Mouse (Mus musculus) embryonic facial prominence, embryonic 14.5 days (tissue): ENCODE data around the gene Cep19. TPM values are rescaled to one million over a fixed set of nuclear protein-coding genes. Genes with fewer than 3 reads are reported as not detected.
A peak's percentile ranks its signal among the peaks of the same experiment; 100 is the strongest.

ENCODE experiments used
- ATAC-seq: fragments of 200-750 bp; cut with Nextera tagmentation; 2 replicates; pipeline ENCODE4 v1.8.0; 2017; ENCODE audit warnings: low read depth, moderate number of reproducible peaks, moderate TSS enrichment
- DNase-seq: peaks from one replicate; pipeline ENCODE4 v3.0.0-alpha.2; 2015; ENCODE audit warnings: low spot score
- H3K27ac ChIP-seq: fragments of 300-500 bp; sonication (generic); replicated peaks from 2 replicates; pipeline ENCODE4 v1.5.1; 2014; ENCODE audit warnings: low read depth, mild to moderate bottlenecking, low read length, moderate library complexity
- H3K27me3 ChIP-seq: fragments of 300-500 bp; sonication (generic); replicated peaks from 2 replicates; pipeline ENCODE4 v1.6.1; 2014; ENCODE audit warnings: low read length; ENCODE audit not compliant: control insufficient read depth, insufficient read depth
- H3K36me3 ChIP-seq: fragments of 300-500 bp; sonication (generic); 2 replicates; pipeline ENCODE4 v1.6.1; 2014; ENCODE audit warnings: low read length, mixed read lengths; ENCODE audit not compliant: control insufficient read depth, insufficient read depth
- H3K4me1 ChIP-seq: fragments of 300-500 bp; sonication (generic); 2 replicates; pipeline ENCODE4 v1.6.1; 2014; ENCODE audit warnings: antibody characterized with exemption, low read length; ENCODE audit not compliant: control insufficient read depth, insufficient read depth
- H3K4me2 ChIP-seq: fragments of 300-500 bp; sonication (generic); 2 replicates; pipeline ENCODE4 v1.6.1; 2014; ENCODE audit warnings: low read depth, mild to moderate bottlenecking, low read length, moderate library complexity, mixed read lengths
- H3K4me3 ChIP-seq: fragments of 300-500 bp; sonication (generic); 2 replicates; pipeline ENCODE4 v1.5.1; 2014; ENCODE audit warnings: low read depth, mild to moderate bottlenecking, low read length
- H3K9ac ChIP-seq: fragments of 300-500 bp; sonication (generic); 2 replicates; pipeline ENCODE4 v1.6.1; 2014; ENCODE audit warnings: low read depth, mild to moderate bottlenecking, low read length, moderate library complexity, mixed read lengths
- H3K9me3 ChIP-seq: fragments of 300-500 bp; sonication (generic); 2 replicates; pipeline ENCODE4 v1.6.1; 2016; ENCODE audit warnings: low read length; ENCODE audit not compliant: control insufficient read depth
- WGBS: fragments of 180-500 bp; shearing (Covaris S2); extraction: QIAGEN DNeasy Blood & Tissue Kit; methylation state at CpG from one replicate; pipeline ENCODE4 v1.1.7; 2014; 5-methylcytosine and 5-hydroxymethylcytosine counted together
- polyA plus RNA-seq: library from polyadenylated mRNA; unstranded; fragments of >200 nt; fragmentation: Nextera tagmentation; extraction: Ambion mirVana; gene quantifications from 2 replicates; pipeline ENCODE4 v1.2.1, GENCODE M21; 2014

Gene Cep19
- polyA plus RNA-seq, 1 experiment from 2014 or later, result 29.4 TPM

- H3K27me3 ChIP-seq, result no peaks in the 10 kb centered on the region
- H3K36me3 ChIP-seq, result 0 out of 2 replicates have a peak, but pooled peaks cover 3% of the 10 kb centered on the region
- no peak overlapping the region for H3K27ac ChIP-seq
- DNase-seq (no peak), ATAC-seq (0 out of 2 replicates have a peak, but pooled peaks have one; percentile 37)
- H3K4me1 ChIP-seq, result no peaks in the 10 kb centered on the region
- 64% methylated on average over 10 of the region's 13 CpGs for WGBS
- no peak overlapping the region for H3K4me3 ChIP-seq
- no peak overlapping the region for H3K9ac ChIP-seq
- H3K4me2 ChIP-seq, result peak overlapping the region; percentile 35; the same call in 1 of the 2 replicates
- H3K9me3 ChIP-seq, result peaks cover 6% of the 10 kb centered on the region; the same call in 1 of the 2 replicates
These were observed 48.1 kb downstream of the Cep19 start for GRCm38 (mm10) chr16:32147589-32148207.

GRCm38 (mm10) chr16:32153976-32154375 lies 54.4 kb downstream of the Cep19 start:
- 81% methylated on average over 1 of the region's 1 CpGs for WGBS
- Histone ChIP-seq H3K4me2 (no peak overlapping the region), H3K27ac (no peak overlapping the region), H3K4me3 (no peak overlapping the region), H3K9me3 (no peaks in the 10 kb centered on the region), H3K4me1 (no peaks in the 10 kb centered on the region), H3K9ac (no peak overlapping the region), H3K36me3 (no peaks in the 10 kb centered on the region), H3K27me3 (no peaks in the 10 kb centered on the region)
- DNase-seq, result no peak
- ATAC-seq, result no peak

GRCm38 (mm10) chr16:32154437-32154836 lies 54.8 kb downstream of the Cep19 start:
- ATAC-seq (no peak), DNase-seq (no peak)
- Histone ChIP-seq H3K27ac (no peak overlapping the region), H3K4me2 (no peak overlapping the region), H3K27me3 (no peaks in the 10 kb centered on the region), H3K4me3 (no peak overlapping the region), H3K9ac (no peak overlapping the region), H3K4me1 (no peaks in the 10 kb centered on the region), H3K9me3 (no peaks in the 10 kb centered on the region), H3K36me3 (no peaks in the 10 kb centered on the region)
- 83% methylated on average over 13 of the region's 13 CpGs for WGBS

- 40% methylated on average over 3 of the region's 3 CpGs for WGBS
- no peak overlapping the region for H3K9ac ChIP-seq
These were observed 57.1 kb downstream of the Cep19 start for GRCm38 (mm10) chr16:32156719-32157118.

GRCm38 (mm10) chr16:32157369-32157768 lies 57.8 kb downstream of the Cep19 start:
- H3K27me3 ChIP-seq, result no peaks in the 10 kb centered on the region
- ATAC-seq, result no peak

More at GRCm38 (mm10) chr16:32156719-32157118, 57.1 kb downstream of the Cep19 start:
- Histone ChIP-seq H3K27me3 (no peaks in the 10 kb centered on the region), H3K9me3 (no peaks in the 10 kb centered on the region), H3K27ac (no peak overlapping the region), H3K4me1 (no peaks in the 10 kb centered on the region), H3K4me2 (no peak overlapping the region), H3K4me3 (no peak overlapping the region), H3K36me3 (no peaks in the 10 kb centered on the region)
- DNase-seq, result no peak
- ATAC-seq, result peak; percentile 65; the same call in 1 of the 2 replicates

More at GRCm38 (mm10) chr16:32157369-32157768, 57.8 kb downstream of the Cep19 start:
- no peak overlapping the region for H3K4me2 ChIP-seq
- DNase-seq, result no peak
- H3K4me3 ChIP-seq, result no peak overlapping the region
- no peaks in the 10 kb centered on the region for H3K36me3 ChIP-seq
- H3K27ac ChIP-seq, result no peak overlapping the region
- no peaks in the 10 kb centered on the region for H3K4me1 ChIP-seq
- no peaks in the 10 kb centered on the region for H3K9me3 ChIP-seq
- H3K9ac ChIP-seq, result no peak overlapping the region
- 97% methylated on average over 2 of the region's 2 CpGs for WGBS

Other genes starting within 250 kb of the Cep19 start
- 2.1 and 3.1 TPM in 2 replicates for gene Meltf, start 221.0 kb upstream of the Cep19 start, polyA plus RNA-seq
- 0.59 and 0.70 TPM in 2 replicates for gene Pigz, start 165.9 kb upstream of the Cep19 start, polyA plus RNA-seq
- 93.5 and 94.0 TPM in 2 replicates for gene 0610012G03Rik, start 151.3 kb upstream of the Cep19 start, polyA plus RNA-seq
- gene Ncbp2, start 151.3 kb upstream of the Cep19 start, polyA plus RNA-seq, result 96.3 and 109 TPM in 2 replicates
- gene Senp5, start 96.5 kb upstream of the Cep19 start, polyA plus RNA-seq, result 7.8 and 8.2 TPM in 2 replicates
- gene Pak2, start 20.5 kb upstream of the Cep19 start, polyA plus RNA-seq, result 34.1 and 36.3 TPM in 2 replicates
- 88.2 and 92.4 TPM in 2 replicates for gene Pigx, start 60 bp upstream of the Cep19 start, polyA plus RNA-seq
- gene Nrros, start 65.8 kb downstream of the Cep19 start, polyA plus RNA-seq, result 23.1 and 23.7 TPM in 2 replicates
- gene Bex6, start 80.0 kb downstream of the Cep19 start, polyA plus RNA-seq, result not detected in 2 replicates
- 13.4 and 14.0 TPM in 2 replicates for gene Fbxo45, start 147.4 kb downstream of the Cep19 start, polyA plus RNA-seq
- 17.3 and 20.0 TPM in 2 replicates for gene Wdr53, start 147.4 kb downstream of the Cep19 start, polyA plus RNA-seq
- gene Smco1, start 171.7 kb downstream of the Cep19 start, polyA plus RNA-seq, result not detected in 2 replicates
- gene Rnf168, start 177.7 kb downstream of the Cep19 start, polyA plus RNA-seq, result 22.0 and 23.4 TPM in 2 replicates
- gene Ubxn7, start 232.5 kb downstream of the Cep19 start, polyA plus RNA-seq, result 21.1 and 23.7 TPM in 2 replicates